Mouse (Mus musculus): Measurements from ENCODE around the gene Plp1.

GRCm38 (mm10) chrX:136822371-136822770 lies at the start of gene Plp1:
- TF ChIP-seq GATA1 (IDR thresholded peaks at IDR 0.05; ENCODE audit: borderline replicate concordance, low read length) (no peak), FLI1 (IDR thresholded peaks at IDR 0.05; ENCODE audit: low read length) (no peak)

Measured in megakaryocyte, embryonic 14.5 days (primary cell).